Mouse (Mus musculus) neural tube, embryonic 11.5 days (tissue): Measurements from ENCODE around the gene Nav1. TPM values are rescaled to one million over a fixed set of nuclear protein-coding genes. Genes with fewer than 3 reads are reported as not detected.

ENCODE experiments used
- ATAC-seq: fragments of 200-750 bp; cut with Nextera tagmentation; 2 replicates; pipeline ENCODE4 v1.8.0; 2017; ENCODE audit warnings: moderate number of reproducible peaks, mild to moderate bottlenecking, moderate TSS enrichment, moderate library complexity; ENCODE audit not compliant: insufficient read depth, low FRiP score, low TSS enrichment
- DNase-seq: peaks from one replicate; pipeline ENCODE4 v3.0.0-alpha.2; 2015; ENCODE audit warnings: low spot score
- H3K27ac ChIP-seq: fragments of 300-500 bp; sonication (generic); 2 replicates; pipeline ENCODE4 v1.5.1; 2014; ENCODE audit warnings: low read depth, mild to moderate bottlenecking, low read length
- H3K27me3 ChIP-seq: fragments of 300-500 bp; sonication (generic); 2 replicates; pipeline ENCODE4 v1.6.1; 2014; ENCODE audit warnings: mild to moderate bottlenecking, low read length, mixed read lengths; ENCODE audit not compliant: control insufficient read depth, insufficient read depth
- H3K36me3 ChIP-seq: fragments of 300-500 bp; sonication (generic); 2 replicates; pipeline ENCODE4 v1.6.1; 2014; ENCODE audit warnings: mild to moderate bottlenecking, low read length, moderate library complexity, mixed read lengths; ENCODE audit not compliant: control insufficient read depth, insufficient read depth
- H3K4me1 ChIP-seq: fragments of 300-500 bp; sonication (generic); 2 replicates; pipeline ENCODE4 v1.6.1; 2014; ENCODE audit warnings: low read length, mixed read lengths; ENCODE audit not compliant: control insufficient read depth, insufficient read depth
- H3K4me2 ChIP-seq: fragments of 300-500 bp; sonication (generic); 2 replicates; pipeline ENCODE4 v1.6.1; 2014; ENCODE audit warnings: low read depth, mild to moderate bottlenecking, moderate library complexity
- H3K4me3 ChIP-seq: fragments of 300-500 bp; sonication (generic); 2 replicates; pipeline ENCODE4 v1.5.1; 2014; ENCODE audit warnings: low read depth, low read length
- H3K9ac ChIP-seq: fragments of 300-500 bp; sonication (generic); 2 replicates; pipeline ENCODE4 v1.6.1; 2014; ENCODE audit warnings: mild to moderate bottlenecking, low read length
- H3K9me3 ChIP-seq: fragments of 300-500 bp; sonication (generic); 2 replicates; pipeline ENCODE4 v1.6.1; 2016; ENCODE audit warnings: low read length; ENCODE audit not compliant: control insufficient read depth
- WGBS: fragments of 180-500 bp; shearing (Covaris S2); extraction: QIAGEN DNeasy Blood & Tissue Kit; methylation state at CpG from one replicate; pipeline ENCODE4 v1.1.7; 2014; 5-methylcytosine and 5-hydroxymethylcytosine counted together
- polyA plus RNA-seq: library from polyadenylated mRNA; unstranded; fragments of >200 nt; fragmentation: Nextera tagmentation; extraction: Ambion mirVana; gene quantifications from 2 replicates; pipeline ENCODE4 v1.2.1, GENCODE M21; 2014

The Nav1 gene
- polyA plus RNA-seq, 1 experiment from 2014 or later = 18.1 TPM

- H3K9ac ChIP-seq = no peak overlapping the region
- H3K36me3 ChIP-seq = no peaks in the 10 kb centered on the region
- 20% methylated on average over 8 of the region's 8 CpGs for WGBS
- no peak overlapping the region for H3K4me3 ChIP-seq
- H3K27ac ChIP-seq = no peak overlapping the region
- ATAC-seq (no peak), DNase-seq (no peak)
- H3K27me3 ChIP-seq = no peaks in the 10 kb centered on the region
- H3K4me2 ChIP-seq = no peak overlapping the region; the same call in 1 of the 2 replicates
- peaks cover 52% of the 10 kb centered on the region for H3K4me1 ChIP-seq
- no peaks in the 10 kb centered on the region for H3K9me3 ChIP-seq
Measured at GRCm38 (mm10) chr1:135581001-135581400, 26.1 kb downstream of the Nav1 start.

GRCm38 (mm10) chr1:135579111-135579510 is 28.0 kb downstream of the Nav1 start:
- 27% methylated on average over 3 of the region's 3 CpGs for WGBS
- no peaks in the 10 kb centered on the region for H3K36me3 ChIP-seq
- DNase-seq = no peak

GRCm38 (mm10) chr1:135577793-135578192 is 29.3 kb downstream of the Nav1 start:
- ATAC-seq (no peak), DNase-seq (no peak)
- Histone ChIP-seq H3K4me2 (no peak overlapping the region), H3K9ac (no peak overlapping the region), H3K9me3 (no peaks in the 10 kb centered on the region), H3K27ac (no peak overlapping the region), H3K36me3 (no peaks in the 10 kb centered on the region), H3K4me1 (peaks cover 35% of the 10 kb centered on the region), H3K4me3 (no peak overlapping the region), H3K27me3 (no peaks in the 10 kb centered on the region)
- WGBS = 86% methylated on average over 2 of the region's 2 CpGs

More at GRCm38 (mm10) chr1:135579111-135579510, 28.0 kb downstream of the Nav1 start:
- no peak overlapping the region for H3K4me2 ChIP-seq
- H3K9me3 ChIP-seq = no peaks in the 10 kb centered on the region
- peaks cover 42% of the 10 kb centered on the region for H3K4me1 ChIP-seq
- no peak for ATAC-seq
- no peaks in the 10 kb centered on the region for H3K27me3 ChIP-seq
- H3K9ac ChIP-seq = no peak overlapping the region
- H3K4me3 ChIP-seq = no peak overlapping the region
- H3K27ac ChIP-seq = no peak overlapping the region

GRCm38 (mm10) chr1:135575393-135575792 is 31.7 kb downstream of the Nav1 start:
- Histone ChIP-seq H3K4me1 (peaks cover 18% of the 10 kb centered on the region), H3K4me3 (no peak overlapping the region), H3K27ac (no peak overlapping the region), H3K4me2 (no peak overlapping the region), H3K9me3 (no peaks in the 10 kb centered on the region), H3K36me3 (no peaks in the 10 kb centered on the region), H3K27me3 (no peaks in the 10 kb centered on the region), H3K9ac (no peak overlapping the region)
- 85% methylated on average over 1 of the region's 1 CpGs for WGBS
- ATAC-seq (no peak), DNase-seq (no peak)

- Histone ChIP-seq H3K4me3 (no peak overlapping the region), H3K27ac (no peak overlapping the region), H3K9ac (no peak overlapping the region), H3K9me3 (no peaks in the 10 kb centered on the region), H3K4me2 (no peak overlapping the region), H3K27me3 (no peaks in the 10 kb centered on the region), H3K4me1 (peaks cover 13% of the 10 kb centered on the region; the same call in 1 of the 2 replicates), H3K36me3 (no peaks in the 10 kb centered on the region)
- WGBS = 83% methylated on average over 4 of the region's 4 CpGs
- ATAC-seq = no peak
- DNase-seq = no peak
Measured at GRCm38 (mm10) chr1:135574451-135575208, 32.5 kb downstream of the Nav1 start.

GRCm38 (mm10) chr1:135572139-135572892 is 34.8 kb downstream of the Nav1 start:
- no peaks in the 10 kb centered on the region for H3K36me3 ChIP-seq
- no peaks in the 10 kb centered on the region for H3K27me3 ChIP-seq
- H3K4me3 ChIP-seq = no peak overlapping the region
- H3K4me1 ChIP-seq = 0 out of 2 replicates have a peak, but pooled peaks cover 3% of the 10 kb centered on the region
- H3K9me3 ChIP-seq = no peaks in the 10 kb centered on the region
- H3K27ac ChIP-seq = 0 out of 2 replicates have a peak overlapping the region, but pooled peaks have one; percentile 23
- ATAC-seq (no peak), DNase-seq (no peak)
- WGBS = 50% methylated on average over 4 of the region's 4 CpGs
- no peak overlapping the region; the same call in 1 of the 2 replicates for H3K9ac ChIP-seq
- H3K4me2 ChIP-seq = no peak overlapping the region

- no peaks in the 10 kb centered on the region for H3K9me3 ChIP-seq
- no peak for ATAC-seq
- no peak for DNase-seq
- H3K4me3 ChIP-seq = no peak overlapping the region
- H3K27me3 ChIP-seq = no peaks in the 10 kb centered on the region
- WGBS = 70% methylated on average over 8 of the region's 8 CpGs
- H3K36me3 ChIP-seq = no peaks in the 10 kb centered on the region
- no peak overlapping the region for H3K4me2 ChIP-seq
- H3K4me1 ChIP-seq = peaks cover 24% of the 10 kb centered on the region
- no peak overlapping the region for H3K9ac ChIP-seq
- H3K27ac ChIP-seq = no peak overlapping the region
Measured at GRCm38 (mm10) chr1:135568087-135568486, 39.0 kb downstream of the Nav1 start.

- ATAC-seq (no peak), DNase-seq (no peak)
- Histone ChIP-seq H3K4me3 (no peak overlapping the region), H3K27me3 (no peaks in the 10 kb centered on the region), H3K9me3 (no peaks in the 10 kb centered on the region), H3K27ac (no peak overlapping the region), H3K9ac (no peak overlapping the region), H3K36me3 (no peaks in the 10 kb centered on the region), H3K4me2 (no peak overlapping the region), H3K4me1 (peaks cover 29% of the 10 kb centered on the region)
- WGBS = 77% methylated on average over 7 of the region's 7 CpGs
Measured at GRCm38 (mm10) chr1:135566611-135567010, 40.5 kb downstream of the Nav1 start.
